22 mouse cellular contexts compared by ENCODE assay signal in genomic region chr10:30503168-30503567, GRCm38 (mm10).
DNase-seq lines count a peak whose midpoint lies in the region; ATAC-seq and TF ChIP-seq lines count a peak whose summit lies in the region.
"Had no signal": no experiment of that assay in that cellular context is flagged by ENCODE, and none has a peak within 500 bp of the region (broad histone marks: within the 10 kb centered on the region; RNA-seq: fewer than 3 reads in every experiment).

No protein-coding gene starts in this region.

- no peak overlapping the region for H3K27ac ChIP-seq in CH12.LX (ENCODE audit: insufficient read depth, low read depth)
- H3K27ac ChIP-seq: heart, adult 2 months; heart, embryonic 10.5 days; heart, embryonic 13.5 days; hindbrain, embryonic 12.5 days; hindbrain, embryonic 15.5 days had no signal

- peak; percentile 16 for DNase-seq in CH12.LX (ENCODE audit: extremely low read depth)
- peak; percentile 18 for DNase-seq in fibroblast of lung, adult 2 months (ENCODE audit: low read depth)
- DNase-seq in left cerebral cortex, adult 18-20 months (ENCODE audit: low spot score in 2 of 2) = no peak
- DNase-seq in spleen, postnatal 4 days (ENCODE audit: low spot score in 2 of 2) = no peak
- no peak for DNase-seq in kidney, postnatal 10 days
- DNase-seq: adrenal gland, postnatal 10 days; adrenal gland, postnatal 36 days; cerebellum, adult 18-20 months; cerebellum, adult 9-10 months; cerebellum, postnatal 25 days; gastrocnemius, postnatal 25 days; heart, adult 2 months; heart, postnatal 14 days; heart, postnatal 4 days had no signal

- 0 out of 2 replicates have a peak, but pooled peaks have one; percentile 40 for ATAC-seq in megakaryocyte, adult 5-6 weeks (ENCODE audit: poor library complexity, severe bottlenecking)
- ATAC-seq: forebrain, embryonic 14.5 days; Patski had no signal

- no peak overlapping the region for H3K4me2 ChIP-seq in CH12.LX (ENCODE audit: insufficient read depth, low read depth, poor library complexity, severe bottlenecking)
- H3K4me2 ChIP-seq: heart, embryonic 13.5 days; hindbrain, embryonic 12.5 days; hindbrain, embryonic 15.5 days had no signal

- dilution Hi-C loops in CH12.LX (cut with MboI; ENCODE audit: extremely low pct_ligation_motif_present, extremely low pct_unique_long_range_greater_than_20kb, low sequenced_read_pairs) = no loop called here

- no peak for TF ChIP-seq POLR2A in CH12.LX (IDR thresholded peaks at IDR 0.05; ENCODE audit: low read depth, low read length)

- TF ChIP-seq RAD21 in CH12.LX (IDR thresholded peaks at IDR 0.05; ENCODE audit: low read depth, low read length) = no peak

- H3K9me3 ChIP-seq in CH12.LX (replicated peaks; ENCODE audit: low read length) = no peaks in the 10 kb centered on the region
- H3K9me3 ChIP-seq: G1E; heart, embryonic 10.5 days; heart, embryonic 13.5 days; hindbrain, embryonic 12.5 days; hindbrain, embryonic 15.5 days had no signal

- no peak for TF ChIP-seq CTCF in CH12.LX (conservative IDR thresholded peaks at IDR 0.05 in 1 of 2, IDR thresholded peaks at IDR 0.05 in 1 of 2; ENCODE audit: low read depth in 2 of 2, low read length in 2 of 2)

- H3K4me1 ChIP-seq in CH12.LX (ENCODE audit: control insufficient read depth in 1 of 2, insufficient read depth in 2 of 2) = peaks cover 0 to 17% of the 10 kb centered on the region in 2 experiments; a peak in 2 of 4 replicates
- H3K4me1 ChIP-seq: heart, embryonic 10.5 days; heart, embryonic 13.5 days; hindbrain, embryonic 12.5 days; hindbrain, embryonic 15.5 days had no signal

- no peaks in the 10 kb centered on the region for H3K36me3 ChIP-seq in CH12.LX (replicated peaks in 1 of 2; ENCODE audit: control insufficient read depth in 1 of 2, insufficient read depth in 1 of 2, low read length in 1 of 2)
- H3K36me3 ChIP-seq: G1E; heart, embryonic 10.5 days; heart, embryonic 13.5 days; hindbrain, embryonic 12.5 days; hindbrain, embryonic 15.5 days had no signal

- no peaks in the 10 kb centered on the region for H3K27me3 ChIP-seq in CH12.LX (replicated peaks)
- H3K27me3 ChIP-seq: heart, embryonic 13.5 days; hindbrain, embryonic 12.5 days; hindbrain, embryonic 15.5 days; Patski had no signal

- H3K4me3 ChIP-seq in CH12.LX (replicated peaks in 1 of 3; ENCODE audit: low read depth in 2 of 3, low read length in 2 of 3, poor library complexity in 1 of 3) = no peak overlapping the region
- H3K4me3 ChIP-seq: heart, adult 2 months; heart, embryonic 10.5 days; heart, embryonic 13.5 days; hindbrain, embryonic 12.5 days; hindbrain, embryonic 15.5 days had no signal

- no peaks in the 10 kb centered on the region for H3K79me2 ChIP-seq in CH12.LX (replicated peaks; ENCODE audit: control insufficient read depth, extremely low read depth, insufficient read depth, poor library complexity, severe bottlenecking)

- no peak for TF ChIP-seq EP300 in CH12.LX (IDR thresholded peaks at IDR 0.05; ENCODE audit: low read length)

- in situ Hi-C loops in CH12.LX (cut with MboI; ENCODE audit: low pct_ligation_motif_present, low pct_unique_long_range_greater_than_20kb, low sequenced_read_pairs) = no loop called here

- no peak overlapping the region for H3K9ac ChIP-seq in CH12.LX (ENCODE audit: insufficient read depth, low read depth)
- H3K9ac ChIP-seq: heart, embryonic 13.5 days; hindbrain, embryonic 12.5 days; hindbrain, embryonic 15.5 days had no signal

TF ChIP-seq in CH12.LX, 34 proteins besides CTCF, POLR2A, EP300 and RAD21:
- no peak for TF ChIP-seq ZMIZ1 (IDR thresholded peaks at IDR 0.05; ENCODE audit: low read depth, low read length)

Comparison
In these comparisons a context has a peak if more than half of its experiments do, and no peak if none do; other contexts are left out.
1. DNase-seq: peak in CH12.LX (single experiment) and fibroblast of lung, adult 2 months (single experiment); none in left cerebral cortex, adult 18-20 months (0 of 2), spleen, postnatal 4 days (0 of 2) and kidney, postnatal 10 days (single experiment).